Mouse (Mus musculus) midbrain, embryonic 11.5 days (tissue): ENCODE data around the gene Dusp12. TPM values are rescaled to one million over a fixed set of nuclear protein-coding genes. Genes with fewer than 3 reads are reported as not detected.

Experiments used
- ATAC-seq: fragments of 200-750 bp; cut with Nextera tagmentation; 2 replicates; pipeline ENCODE4 v1.8.0; 2017; ENCODE audit warnings: moderate TSS enrichment, moderate library complexity; ENCODE audit not compliant: low FRiP score
- DNase-seq: peaks from one replicate; pipeline ENCODE4 v3.0.0; 2015; ENCODE audit warnings: low spot score; ENCODE audit errors: missing footprints
- H3K27ac ChIP-seq: fragments of 300-500 bp; sonication (generic); 2 replicates; pipeline ENCODE4 v1.5.1; 2014; ENCODE audit warnings: low read depth, low read length
- H3K27me3 ChIP-seq: fragments of 300-500 bp; sonication (generic); 2 replicates; pipeline ENCODE4 v1.6.1; 2014; ENCODE audit warnings: mild to moderate bottlenecking, low read length, moderate library complexity, mixed read lengths; ENCODE audit not compliant: control insufficient read depth, insufficient read depth
- H3K36me3 ChIP-seq: fragments of 300-500 bp; sonication (generic); 2 replicates; pipeline ENCODE4 v1.6.1; 2014; ENCODE audit warnings: mild to moderate bottlenecking, low read length, moderate library complexity, mixed read lengths; ENCODE audit not compliant: control insufficient read depth, insufficient read depth
- H3K4me1 ChIP-seq: fragments of 300-500 bp; sonication (generic); 2 replicates; pipeline ENCODE4 v1.6.1; 2014; ENCODE audit warnings: low read length; ENCODE audit not compliant: control insufficient read depth, insufficient read depth
- H3K4me2 ChIP-seq: fragments of 300-500 bp; sonication (generic); 2 replicates; pipeline ENCODE4 v1.6.1; 2014; ENCODE audit warnings: mild to moderate bottlenecking, moderate library complexity
- H3K4me3 ChIP-seq: fragments of 300-500 bp; sonication (generic); 2 replicates; pipeline ENCODE4 v1.5.1; 2014; ENCODE audit warnings: low read depth, low read length
- H3K9ac ChIP-seq: fragments of 300-500 bp; sonication (generic); 2 replicates; pipeline ENCODE4 v1.6.1; 2014; ENCODE audit warnings: low read length
- H3K9me3 ChIP-seq: fragments of 300-500 bp; sonication (generic); 2 replicates; pipeline ENCODE4 v1.6.1; 2016; ENCODE audit warnings: low read length; ENCODE audit not compliant: control insufficient read depth
- WGBS: fragments of 180-500 bp; shearing (Covaris S2); extraction: QIAGEN DNeasy Blood & Tissue Kit; methylation state at CpG from one replicate; pipeline ENCODE4 v1.1.7; 2014; 5-methylcytosine and 5-hydroxymethylcytosine counted together
- polyA plus RNA-seq: library from polyadenylated mRNA; unstranded; fragments of >200 nt; fragmentation: Nextera tagmentation; extraction: Ambion mirVana; gene quantifications from 2 replicates; pipeline ENCODE4 v1.2.1, GENCODE M21; 2014

Gene Dusp12
- polyA plus RNA-seq, 1 experiment from 2014 or later = 28.9 TPM

GRCm38 (mm10) chr1:170903485-170903884 lies 18.1 kb upstream of the Dusp12 start:
- no peaks in the 10 kb centered on the region for H3K36me3 ChIP-seq
- H3K9me3 ChIP-seq = no peaks in the 10 kb centered on the region
- DNase-seq = no peak
- H3K27me3 ChIP-seq = peaks cover 25% of the 10 kb centered on the region
- no peak overlapping the region for H3K9ac ChIP-seq
- peaks cover 6% of the 10 kb centered on the region; the same call in 1 of the 2 replicates for H3K4me1 ChIP-seq
- H3K4me3 ChIP-seq = no peak overlapping the region
- WGBS = 84% methylated on average over 5 of the region's 5 CpGs
- no peak overlapping the region for H3K4me2 ChIP-seq
- no peak for ATAC-seq
- no peak overlapping the region for H3K27ac ChIP-seq

GRCm38 (mm10) chr1:170901536-170902238 lies 16.3 kb upstream of the Dusp12 start:
- peaks cover 7% of the 10 kb centered on the region; the same call in 1 of the 2 replicates for H3K27me3 ChIP-seq
- DNase-seq = peak; percentile 98
- H3K9me3 ChIP-seq = no peaks in the 10 kb centered on the region
- H3K4me2 ChIP-seq = peak overlapping the region; percentile 22; the same call in 1 of the 2 replicates
- H3K9ac ChIP-seq = no peak overlapping the region; the same call in 1 of the 2 replicates
- peak; percentile 73 for ATAC-seq
- no peak overlapping the region for H3K27ac ChIP-seq
- H3K4me3 ChIP-seq = peak overlapping the region; percentile 10; the same call in 1 of the 2 replicates
- H3K36me3 ChIP-seq = no peaks in the 10 kb centered on the region
- H3K4me1 ChIP-seq = no peaks in the 10 kb centered on the region
- 31% methylated on average over 10 of the region's 10 CpGs for WGBS

- 46% methylated on average over 10 of the region's 10 CpGs for WGBS
- peak; percentile 42; the same call in 1 of the 2 replicates for ATAC-seq
- no peak overlapping the region for H3K4me2 ChIP-seq
Measured at GRCm38 (mm10) chr1:170900799-170901467, 15.6 kb upstream of the Dusp12 start.

GRCm38 (mm10) chr1:170898413-170899075 lies 13.2 kb upstream of the Dusp12 start:
- Histone ChIP-seq H3K4me2 (no peak overlapping the region), H3K36me3 (no peaks in the 10 kb centered on the region)
- DNase-seq = no peak

More at GRCm38 (mm10) chr1:170900799-170901467, 15.6 kb upstream of the Dusp12 start:
- H3K27ac ChIP-seq = no peak overlapping the region
- no peak overlapping the region for H3K9ac ChIP-seq
- DNase-seq = peak; percentile 91
- no peak overlapping the region for H3K4me3 ChIP-seq
- no peaks in the 10 kb centered on the region for H3K36me3 ChIP-seq
- H3K9me3 ChIP-seq = no peaks in the 10 kb centered on the region
- H3K27me3 ChIP-seq = no peaks in the 10 kb centered on the region
- no peaks in the 10 kb centered on the region for H3K4me1 ChIP-seq

GRCm38 (mm10) chr1:170896651-170897281 lies 11.4 kb upstream of the Dusp12 start:
- H3K9me3 ChIP-seq = no peaks in the 10 kb centered on the region
- no peaks in the 10 kb centered on the region for H3K4me1 ChIP-seq
- no peaks in the 10 kb centered on the region for H3K27me3 ChIP-seq
- WGBS = 81% methylated on average over 5 of the region's 5 CpGs
- no peak overlapping the region for H3K9ac ChIP-seq
- H3K27ac ChIP-seq = no peak overlapping the region
- no peaks in the 10 kb centered on the region for H3K36me3 ChIP-seq
- H3K4me2 ChIP-seq = no peak overlapping the region
- H3K4me3 ChIP-seq = no peak overlapping the region
- DNase-seq (peak; percentile 69), ATAC-seq (no peak)

More at GRCm38 (mm10) chr1:170898413-170899075, 13.2 kb upstream of the Dusp12 start:
- Histone ChIP-seq H3K4me1 (no peaks in the 10 kb centered on the region), H3K27ac (no peak overlapping the region), H3K4me3 (no peak overlapping the region), H3K9ac (no peak overlapping the region), H3K9me3 (no peaks in the 10 kb centered on the region), H3K27me3 (no peaks in the 10 kb centered on the region)
- no peak for ATAC-seq
- 81% methylated on average over 16 of the region's 16 CpGs for WGBS

- Histone ChIP-seq H3K9ac (no peak overlapping the region), H3K36me3 (no peaks in the 10 kb centered on the region), H3K4me2 (no peak overlapping the region), H3K27ac (no peak overlapping the region), H3K9me3 (no peaks in the 10 kb centered on the region), H3K4me3 (no peak overlapping the region), H3K27me3 (no peaks in the 10 kb centered on the region), H3K4me1 (no peaks in the 10 kb centered on the region)
- ATAC-seq = no peak
- DNase-seq = peak; percentile 87
- WGBS = 66% methylated on average over 9 of the region's 9 CpGs
Measured at GRCm38 (mm10) chr1:170894603-170895602, 9.6 kb upstream of the Dusp12 start.

- Histone ChIP-seq H3K4me3 (no peak overlapping the region), H3K4me2 (no peak overlapping the region), H3K9ac (no peak overlapping the region), H3K27me3 (no peaks in the 10 kb centered on the region), H3K4me1 (no peaks in the 10 kb centered on the region), H3K36me3 (no peaks in the 10 kb centered on the region), H3K9me3 (no peaks in the 10 kb centered on the region), H3K27ac (no peak overlapping the region)
- ATAC-seq (no peak), DNase-seq (no peak)
- WGBS = 50% methylated on average over 1 of the region's 1 CpGs
Measured at GRCm38 (mm10) chr1:170892279-170892678, 6.9 kb upstream of the Dusp12 start.

GRCm38 (mm10) chr1:170891646-170892045 lies 6.3 kb upstream of the Dusp12 start:
- ATAC-seq (no peak), DNase-seq (no peak)
- no peaks in the 10 kb centered on the region for H3K36me3 ChIP-seq
- WGBS = 74% methylated on average over 2 of the region's 2 CpGs
- no peaks in the 10 kb centered on the region for H3K4me1 ChIP-seq
- no peak overlapping the region for H3K9ac ChIP-seq
- no peak overlapping the region for H3K27ac ChIP-seq
- H3K4me2 ChIP-seq = no peak overlapping the region
- H3K27me3 ChIP-seq = no peaks in the 10 kb centered on the region
- H3K9me3 ChIP-seq = no peaks in the 10 kb centered on the region
- H3K4me3 ChIP-seq = no peak overlapping the region
